Mouse (Mus musculus) limb, embryonic 12.5 days (tissue): ENCODE data around the gene Olfr474. TPM values are rescaled to one million over a fixed set of nuclear protein-coding genes. Genes with fewer than 3 reads are reported as not detected.
"Not testable (repeated sequence)": the region's sequence is repeated elsewhere in the genome, so short reads cannot be mapped to it uniquely, and the experiment has no call there.

Experiments used
- ATAC-seq: fragments of 200-750 bp; cut with Nextera tagmentation; 2 replicates; pipeline ENCODE4 v1.8.0; 2017; ENCODE audit warnings: low read depth, moderate TSS enrichment; ENCODE audit not compliant: insufficient number of reproducible peaks, insufficient read depth, low FRiP score, low TSS enrichment
- H3K27ac ChIP-seq: fragments of 300-500 bp; sonication (generic); 2 replicates; pipeline ENCODE4 v1.5.1; 2016; ENCODE audit warnings: mild to moderate bottlenecking, moderate library complexity
- H3K27me3 ChIP-seq: fragments of 300-500 bp; sonication (generic); 2 replicates; pipeline ENCODE4 v1.6.1; 2016; ENCODE audit warnings: mild to moderate bottlenecking, moderate library complexity
- H3K36me3 ChIP-seq: fragments of 300-500 bp; sonication (generic); 2 replicates; pipeline ENCODE4 v1.6.1; 2016; ENCODE audit warnings: mild to moderate bottlenecking, moderate library complexity
- H3K4me1 ChIP-seq: fragments of 300-500 bp; sonication (generic); replicated peaks from 2 replicates; pipeline ENCODE4 v1.6.1; 2016
- H3K4me2 ChIP-seq: fragments of 300-500 bp; sonication (generic); 2 replicates; pipeline ENCODE4 v1.6.1; 2016; ENCODE audit warnings: mild to moderate bottlenecking, moderate library complexity
- H3K4me3 ChIP-seq: fragments of 300-500 bp; sonication (generic); replicated peaks from 2 replicates; pipeline ENCODE4 v1.5.1; 2016; ENCODE audit warnings: mild to moderate bottlenecking
- H3K9ac ChIP-seq: fragments of 300-500 bp; sonication (generic); replicated peaks from 2 replicates; pipeline ENCODE4 v1.6.1; 2016; ENCODE audit warnings: mild to moderate bottlenecking, moderate library complexity
- H3K9me3 ChIP-seq: fragments of 300-500 bp; sonication (generic); 2 replicates; pipeline ENCODE4 v1.6.1; 2016; ENCODE audit warnings: mild to moderate bottlenecking, moderate library complexity
- WGBS: fragments of 180-500 bp; shearing (Covaris S2); methylation state at CpG from one replicate; pipeline ENCODE4 v1.1.7; 2016; 5-methylcytosine and 5-hydroxymethylcytosine counted together
- polyA plus RNA-seq: library from polyadenylated mRNA; unstranded; fragments of >200 nt; fragmentation: Nextera tagmentation; extraction: Ambion mirVana; gene quantifications from 2 replicates; pipeline ENCODE4 v1.2.1, GENCODE M21; 2016

Olfr474 gene
- polyA plus RNA-seq = not detected in 2 replicates

DNA sequence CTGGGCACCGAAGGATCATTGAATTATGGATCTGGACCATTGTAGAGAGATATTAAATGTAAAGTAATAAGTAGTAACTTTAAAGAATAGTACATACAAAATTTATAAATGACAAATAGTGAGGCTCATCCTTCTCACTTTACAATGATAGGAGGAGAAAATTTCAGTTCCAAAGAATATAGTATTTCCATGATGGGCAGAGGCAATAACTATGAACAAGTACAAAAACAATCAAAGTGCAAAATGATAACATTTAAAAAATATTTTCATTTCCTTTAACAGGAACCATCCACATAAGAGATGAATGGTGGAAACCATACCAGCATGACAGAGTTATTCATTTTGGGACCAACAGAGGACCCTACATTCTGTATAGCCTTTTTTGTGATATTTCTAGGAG is at the start of gene Olfr474:
Gene Olfr474, plus strand, starts transcription at position 301 of the 400 bp plus-strand sequence.
- H3K36me3 ChIP-seq = no peaks in the 10 kb centered on the region
- H3K9me3 ChIP-seq = peaks cover 4% of the 10 kb centered on the region; the same call in 1 of the 2 replicates
- ATAC-seq = no peak
- no peak within 1 kb of the TSS for H3K4me2 ChIP-seq
- no peak within 1 kb of the TSS for H3K4me3 ChIP-seq
- no peak within 1 kb of the TSS for H3K9ac ChIP-seq
- H3K4me1 ChIP-seq = no peaks in the 10 kb centered on the region
- H3K27me3 ChIP-seq = no peaks in the 10 kb centered on the region
- no peak within 1 kb of the TSS for H3K27ac ChIP-seq
- 82% methylated on average over 1 of the region's 1 CpGs for WGBS

DNA sequence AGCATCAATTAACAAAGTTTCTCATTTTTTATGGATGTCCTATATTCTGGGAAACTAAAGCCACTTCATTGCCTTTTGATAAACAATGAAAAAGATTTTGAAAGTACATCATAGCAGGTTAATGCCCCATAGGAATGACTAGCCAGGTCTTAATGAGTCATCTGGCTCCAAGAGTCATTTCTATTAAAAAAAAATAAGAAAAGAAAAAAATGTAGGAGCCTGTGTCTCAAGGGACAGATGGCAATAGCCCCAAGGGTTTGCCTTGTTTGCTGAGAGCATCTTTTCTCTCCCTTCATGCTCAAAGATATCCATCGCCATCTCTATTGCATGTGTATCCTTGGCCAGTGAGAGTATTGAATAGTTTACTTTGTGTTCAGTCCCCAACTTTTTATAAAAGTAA is 24.3 kb upstream of the Olfr474 start, which contains the start of gene Olfr473:
Gene Olfr473, plus strand, starts transcription at position 301 of the 400 bp plus-strand sequence.
- Histone ChIP-seq H3K9ac (no peak within 1 kb of the TSS), H3K4me1 (no peaks in the 10 kb centered on the region), H3K27me3 (no peaks in the 10 kb centered on the region), H3K27ac (no peak within 1 kb of the TSS), H3K4me2 (no peak within 1 kb of the TSS), H3K4me3 (no peak within 1 kb of the TSS), H3K9me3 (no peaks in the 10 kb centered on the region), H3K36me3 (no peaks in the 10 kb centered on the region)
- no peak for ATAC-seq
- WGBS = 97% methylated on average over 1 of the region's 1 CpGs

DNA sequence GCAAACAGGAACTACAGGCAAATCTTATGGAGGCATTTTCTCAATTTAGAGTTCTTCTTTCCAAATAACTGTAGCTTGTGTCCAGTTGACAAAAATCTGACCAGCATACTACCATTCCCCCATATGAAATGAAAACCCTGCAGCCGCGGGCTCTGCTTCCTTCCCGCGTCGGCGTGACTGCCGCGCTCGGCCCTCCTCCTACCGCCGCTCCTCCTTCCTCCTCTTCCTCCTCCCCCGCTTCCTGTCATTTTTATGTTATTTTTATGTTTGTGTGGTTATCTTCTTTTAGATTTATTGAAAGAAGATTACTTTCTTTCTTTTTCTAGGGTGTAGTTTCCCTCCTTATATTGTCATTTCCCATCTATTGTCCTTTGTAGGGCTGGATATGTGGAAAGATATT is 1.9 kb upstream of the Olfr474 start:
- H3K4me3 ChIP-seq, H3K36me3 ChIP-seq, ATAC-seq, H3K27me3 ChIP-seq, H3K9ac ChIP-seq, H3K4me1 ChIP-seq, H3K27ac ChIP-seq, H3K4me2 ChIP-seq, H3K9me3 ChIP-seq: not testable (repeated sequence)
- WGBS = 94% methylated on average over 12 of the region's 12 CpGs

DNA sequence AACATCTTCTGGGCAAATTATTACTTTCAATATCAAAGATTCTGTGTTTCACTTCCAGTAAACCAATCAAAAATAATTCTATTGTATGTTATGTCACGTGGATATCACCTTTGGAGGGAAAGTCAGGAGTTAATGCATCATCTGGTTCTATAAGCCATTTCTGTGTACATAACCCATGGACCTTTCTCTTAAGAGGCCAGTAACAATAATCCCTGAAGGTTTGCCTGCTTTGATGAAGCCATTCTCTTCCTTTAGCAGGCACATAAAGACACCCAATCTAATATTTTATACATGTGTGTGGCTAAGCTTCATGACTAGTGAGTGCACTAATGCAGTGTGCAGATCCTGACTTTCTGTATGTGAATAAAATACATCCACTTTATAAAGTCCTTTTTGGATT is 10.1 kb downstream of the Olfr474 start, which contains the start of gene Olfr476:
Gene Olfr476, plus strand, starts transcription at position 301 of the 400 bp plus-strand sequence.
- 58% methylated on average over 1 of the region's 1 CpGs for WGBS
- Histone ChIP-seq H3K4me1 (no peaks in the 10 kb centered on the region), H3K9me3 (no peaks in the 10 kb centered on the region), H3K4me3 (no peak within 1 kb of the TSS), H3K4me2 (no peak within 1 kb of the TSS), H3K27me3 (no peaks in the 10 kb centered on the region), H3K27ac (no peak within 1 kb of the TSS), H3K36me3 (no peaks in the 10 kb centered on the region), H3K9ac (no peak within 1 kb of the TSS)
- ATAC-seq = no peak

DNA sequence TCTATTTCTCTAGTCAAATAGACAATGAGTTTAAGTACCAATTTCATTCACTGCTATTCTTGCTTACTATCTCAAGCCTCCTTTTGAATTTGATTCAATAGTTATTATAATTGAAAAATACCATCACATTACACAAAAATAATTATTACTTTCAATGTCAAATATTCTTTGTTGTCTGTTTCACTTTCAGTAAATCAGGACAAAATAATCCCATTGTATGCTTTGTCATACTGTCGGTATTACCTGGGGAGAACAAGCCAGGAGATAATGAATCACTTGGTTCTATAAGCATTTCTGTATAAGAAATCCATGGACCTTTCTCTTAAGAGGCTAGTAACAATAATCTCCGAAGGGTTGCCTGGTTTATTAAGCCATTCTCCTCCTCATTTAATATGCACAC is 31.9 kb downstream of the Olfr474 start, which contains the start of gene Olfr477:
Gene Olfr477, plus strand, starts transcription at position 301 of the 400 bp plus-strand sequence.
- H3K36me3 ChIP-seq = no peaks in the 10 kb centered on the region
- no peak within 1 kb of the TSS for H3K4me3 ChIP-seq
- H3K4me1 ChIP-seq = no peaks in the 10 kb centered on the region
- no peak within 1 kb of the TSS for H3K9ac ChIP-seq
- H3K27ac ChIP-seq = no peak within 1 kb of the TSS
- H3K27me3 ChIP-seq = no peaks in the 10 kb centered on the region
- no peaks in the 10 kb centered on the region for H3K9me3 ChIP-seq
- no peak within 1 kb of the TSS for H3K4me2 ChIP-seq
- no peak for ATAC-seq
- WGBS = 78% methylated on average over 2 of the region's 2 CpGs

Other genes with a start within 250 kb of the Olfr474 start
- 0.16 and 0.37 TPM in 2 replicates for gene Cyb5r2, start 196.6 kb upstream of the Olfr474 start, polyA plus RNA-seq
- not detected in 2 replicates for gene Ovch2, start 153.4 kb upstream of the Olfr474 start, polyA plus RNA-seq
- not detected in 2 replicates for gene Olfr467, start 142.4 kb upstream of the Olfr474 start, polyA plus RNA-seq
- not detected in 2 replicates for gene Olfr469, start 129.1 kb upstream of the Olfr474 start, polyA plus RNA-seq
- gene Olfr470, start 107.2 kb upstream of the Olfr474 start, polyA plus RNA-seq = not detected in 2 replicates
- gene Olfr472, start 56.7 kb upstream of the Olfr474 start, polyA plus RNA-seq = not detected in 2 replicates
- not detected in 2 replicates for gene Olfr473, start 24.2 kb upstream of the Olfr474 start, polyA plus RNA-seq
- not detected in 2 replicates for gene Olfr476, start 10.2 kb downstream of the Olfr474 start, polyA plus RNA-seq
- not detected in 2 replicates for gene Olfr477, start 32.0 kb downstream of the Olfr474 start, polyA plus RNA-seq
- not detected in 2 replicates for gene Olfr478, start 79.3 kb downstream of the Olfr474 start, polyA plus RNA-seq
- not detected in 2 replicates for gene Olfr479, start 96.0 kb downstream of the Olfr474 start, polyA plus RNA-seq
- gene Olfr480, start 112.7 kb downstream of the Olfr474 start, polyA plus RNA-seq = not detected in 2 replicates
- not detected in 2 replicates for gene Olfr481, start 125.2 kb downstream of the Olfr474 start, polyA plus RNA-seq
- not detected in 2 replicates for gene Olfr482, start 142.9 kb downstream of the Olfr474 start, polyA plus RNA-seq
- gene Olfr483, start 146.2 kb downstream of the Olfr474 start, polyA plus RNA-seq = not detected in 2 replicates
- gene Olfr484, start 172.8 kb downstream of the Olfr474 start, polyA plus RNA-seq = not detected in 2 replicates
- gene Olfr485, start 205.2 kb downstream of the Olfr474 start, polyA plus RNA-seq = not detected in 2 replicates
- not detected in 2 replicates for gene Olfr486, start 218.1 kb downstream of the Olfr474 start, polyA plus RNA-seq